Mouse (Mus musculus) embryonic fibroblast, embryonic 13.5 days (primary cell): Measurements from ENCODE around the gene Krt7.

Experiments used
- CTCF ChIP-seq: IDR thresholded peaks from 2 replicates; pipeline ENCODE4 v1.5.1; 2011; ENCODE audit warnings: mild to moderate bottlenecking, control low read depth, low read length, moderate library complexity, borderline replicate concordance; ENCODE audit not compliant: insufficient read depth
- POLR2A ChIP-seq: IDR thresholded peaks from 2 replicates; pipeline ENCODE4 v1.6.1; 2011; ENCODE audit warnings: low read depth, mild to moderate bottlenecking, control low read depth, low read length, moderate library complexity

GRCm38 (mm10) chr15:101479007-101479665 lies 68.3 kb downstream of the Krt7 start:
- peak; percentile 43; the same call in 1 of the 2 replicates for TF ChIP-seq CTCF
- no peak for TF ChIP-seq POLR2A
